Mouse (Mus musculus): Measurements from ENCODE around the gene Zfyve27.

Zfyve27 gene

DNA sequence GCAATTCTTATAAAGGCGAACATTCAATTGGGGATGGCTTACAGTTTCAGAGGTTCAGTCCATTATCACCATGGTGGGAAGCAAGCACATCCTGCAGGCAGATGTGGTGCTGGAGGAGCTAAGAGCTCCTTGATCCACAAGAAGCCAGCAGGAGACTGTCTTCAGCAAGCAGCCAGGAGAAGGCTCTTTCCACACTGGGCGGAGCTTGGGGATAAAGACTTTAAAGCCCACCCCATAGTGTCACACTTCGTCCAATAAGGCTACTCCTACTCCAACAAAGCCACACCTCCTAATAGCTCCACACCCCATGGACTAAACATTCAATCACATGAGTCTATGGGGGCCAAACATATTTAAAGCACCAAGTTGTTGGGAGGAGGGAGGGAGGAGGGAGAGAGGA is 21.8 kb upstream of the Zfyve27 start:
- DNase-seq (ENCODE audit: extremely low spot score, low read depth, low spot score): no peak

- no peak for DNase-seq (ENCODE audit: extremely low spot score, low read depth, low spot score)
These were observed 21.0 kb upstream of the Zfyve27 start for GRCm38 (mm10) chr19:42142757-42143156.

- no peak for DNase-seq (ENCODE audit: extremely low spot score, low read depth, low spot score)
These were observed 19.7 kb upstream of the Zfyve27 start for GRCm38 (mm10) chr19:42144067-42144466.

- peak; percentile 83 for DNase-seq (ENCODE audit: extremely low spot score, low read depth, low spot score)
These were observed 19.1 kb upstream of the Zfyve27 start for GRCm38 (mm10) chr19:42144541-42145167.

- DNase-seq (ENCODE audit: extremely low spot score, low read depth, low spot score): no peak
These were observed 18.5 kb upstream of the Zfyve27 start for GRCm38 (mm10) chr19:42145210-42145609.

DNA sequence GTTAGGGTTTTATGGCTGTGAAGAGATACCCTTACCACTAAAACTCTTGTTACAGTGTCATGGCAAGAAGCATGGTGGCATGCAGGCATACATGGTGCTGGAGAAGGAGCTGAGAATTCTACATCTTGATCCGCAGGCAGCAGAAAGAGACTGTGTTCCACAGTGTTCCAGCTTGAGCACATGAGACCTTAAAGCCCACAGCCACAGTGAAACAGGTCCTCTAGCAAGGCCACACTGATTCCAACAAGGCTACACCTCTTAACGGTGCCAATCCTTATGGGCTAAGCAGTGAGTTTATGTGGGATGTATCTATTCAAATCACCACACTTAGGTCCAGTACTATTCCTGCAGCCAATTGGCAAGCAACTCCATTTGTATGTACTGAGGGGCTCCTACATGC is 18.0 kb upstream of the Zfyve27 start:
- no peak for DNase-seq (ENCODE audit: extremely low spot score, low read depth, low spot score)

DNA sequence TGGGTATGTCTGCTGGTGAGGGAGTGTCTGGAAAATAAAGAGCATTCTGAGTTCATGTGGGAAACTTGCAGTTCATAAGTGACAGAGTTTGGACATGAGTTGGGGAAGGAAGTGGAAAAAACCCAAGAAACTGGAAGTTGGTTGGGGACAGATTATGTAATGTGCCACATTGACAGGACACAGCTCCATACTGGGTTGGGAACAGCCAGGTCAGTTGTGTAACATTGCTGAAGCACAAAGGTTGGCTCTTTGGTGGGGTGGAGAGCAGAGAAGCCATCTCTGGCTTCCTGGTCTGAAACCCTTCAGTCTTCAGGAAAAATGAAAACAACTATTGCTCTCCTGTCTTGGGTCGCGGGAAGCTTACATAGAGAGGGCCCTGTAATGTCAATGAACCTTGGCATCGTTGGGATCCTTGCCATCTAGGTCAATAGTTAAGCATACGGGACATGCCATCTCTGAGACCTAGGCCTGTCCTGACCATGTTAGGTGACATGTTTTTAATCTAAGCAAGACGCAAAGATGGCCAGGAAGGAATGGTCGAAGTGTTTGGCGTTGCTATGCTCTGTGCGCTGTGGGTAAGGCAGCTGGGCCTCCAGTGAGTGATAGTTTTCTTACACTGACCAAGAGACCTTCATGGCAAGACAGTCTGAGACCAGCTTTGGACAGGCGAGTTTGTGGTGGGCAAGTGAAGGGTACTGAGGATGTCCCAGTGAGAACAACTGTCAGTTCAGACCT is 17.3 kb upstream of the Zfyve27 start:
- DNase-seq (ENCODE audit: extremely low spot score, low read depth, low spot score): no peak

GRCm38 (mm10) chr19:42147170-42147768 is 16.5 kb upstream of the Zfyve27 start, which contains the start of gene Marveld1:
Gene Marveld1 (plus strand): TSS chr19:42147400.
- DNase-seq (ENCODE audit: extremely low spot score, low read depth, low spot score): no peak

DNA sequence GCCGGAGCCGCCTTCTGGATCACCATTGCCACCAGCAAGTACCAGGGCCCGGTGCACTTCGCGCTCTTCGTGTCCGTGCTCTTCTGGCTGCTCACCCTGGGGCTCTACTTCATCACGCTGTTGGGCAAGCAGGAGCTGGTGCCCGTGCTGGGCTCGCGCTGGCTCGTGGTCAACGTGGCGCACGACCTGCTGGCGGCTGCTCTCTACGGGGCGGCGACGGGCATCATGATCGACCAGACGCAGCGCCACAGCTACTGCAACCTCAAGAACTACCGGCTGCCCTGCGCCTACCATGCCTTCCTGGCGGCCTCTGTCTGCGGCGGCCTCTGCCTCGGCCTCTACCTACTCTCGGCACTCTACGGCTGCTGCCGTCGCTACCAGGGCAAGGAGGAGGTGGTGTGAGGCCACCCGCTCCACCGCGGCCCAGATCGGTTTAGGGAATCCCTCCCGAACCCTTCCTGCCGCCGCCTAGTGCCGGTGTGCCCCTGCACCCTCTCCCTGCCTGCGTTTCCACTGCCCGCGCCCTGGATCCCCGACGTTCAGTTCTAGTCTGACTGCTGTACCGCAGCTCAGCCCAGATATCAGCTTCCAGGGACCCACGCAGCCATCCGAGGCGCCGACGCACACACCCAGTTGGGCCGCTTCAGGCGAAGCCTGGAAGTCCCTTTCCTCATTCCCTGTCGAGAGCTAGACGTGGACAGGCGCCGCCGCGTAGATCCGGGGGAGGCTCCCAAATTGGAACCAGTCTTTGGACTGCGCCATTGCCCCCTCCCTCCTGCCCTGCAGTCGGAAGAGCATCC is 15.8 kb upstream of the Zfyve27 start:
- no peak for DNase-seq (ENCODE audit: extremely low spot score, low read depth, low spot score)

DNA sequence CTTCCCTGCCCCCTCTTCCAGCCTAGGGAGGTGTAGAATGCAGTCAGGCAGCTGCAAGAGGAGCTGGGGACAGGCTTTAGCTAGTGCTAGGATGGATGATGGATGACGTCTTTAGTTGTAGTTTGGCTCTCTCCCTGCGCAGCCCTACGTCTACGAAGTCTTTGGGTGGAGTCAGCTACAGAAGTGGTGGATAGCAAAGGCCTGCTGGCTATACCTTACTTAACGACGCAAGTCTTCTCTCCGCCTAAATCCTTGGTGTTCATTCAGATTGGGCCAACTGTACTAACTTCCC is 15.2 kb upstream of the Zfyve27 start:
- DNase-seq (ENCODE audit: extremely low spot score, low read depth, low spot score): no peak

DNA sequence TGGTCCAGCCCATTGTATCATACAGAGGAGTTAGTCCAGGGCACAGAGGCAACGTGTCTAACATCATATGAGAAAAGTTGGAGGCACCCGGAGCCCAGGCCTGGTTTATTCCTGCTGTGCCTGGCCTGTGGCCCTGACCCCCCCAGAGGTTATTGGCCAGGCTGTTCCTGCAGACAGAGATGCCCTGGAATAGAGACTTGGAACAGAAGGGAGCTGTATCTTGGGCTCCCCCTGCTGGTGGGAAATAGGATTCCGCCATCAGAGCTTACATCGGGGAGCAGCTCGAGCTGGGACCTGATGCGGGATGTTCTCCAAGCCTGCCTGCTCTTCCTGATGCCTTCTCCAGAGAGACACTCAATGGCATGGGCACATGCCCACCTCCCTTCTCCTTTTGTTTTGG is 11.8 kb upstream of the Zfyve27 start:
- peak; percentile 75 for DNase-seq (ENCODE audit: extremely low spot score, low read depth, low spot score)

DNA sequence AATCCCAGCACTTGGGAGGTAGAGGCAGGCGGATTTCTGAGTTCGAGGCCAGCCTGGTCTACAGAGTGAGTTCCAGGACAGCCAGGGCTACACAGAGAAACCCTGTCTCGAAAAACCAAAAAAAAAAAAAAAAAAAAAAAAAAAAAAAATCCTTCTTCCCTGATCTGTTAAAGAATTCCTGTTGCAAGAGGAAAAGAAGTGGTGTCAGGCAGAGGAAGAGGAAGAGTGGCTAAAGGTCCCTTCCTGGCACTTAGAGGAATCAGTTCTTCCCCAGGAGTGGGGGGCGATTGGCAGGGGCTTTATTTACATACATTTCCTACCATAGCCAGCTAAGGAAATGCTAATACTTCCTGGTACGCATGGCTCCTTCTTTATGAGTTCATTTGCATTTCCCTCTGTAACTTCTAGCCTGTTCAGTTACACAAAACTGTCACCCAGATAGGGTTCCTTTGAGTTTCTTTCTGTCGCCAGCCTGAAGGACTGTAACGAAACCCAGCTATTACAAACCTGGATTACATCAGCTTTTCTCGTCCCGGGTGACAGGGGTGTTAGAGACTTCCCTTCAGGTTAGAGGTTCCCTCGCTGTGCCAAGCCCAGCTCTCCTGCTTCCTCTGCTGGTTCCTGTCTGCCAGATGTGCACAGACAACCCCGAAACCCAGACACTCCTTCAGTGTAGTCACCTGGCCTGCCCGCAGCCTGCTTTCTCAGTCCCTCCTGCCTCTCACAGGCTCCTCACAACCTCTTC is 6.1 kb upstream of the Zfyve27 start:
- DNase-seq (ENCODE audit: extremely low spot score, low read depth, low spot score): no peak

DNA sequence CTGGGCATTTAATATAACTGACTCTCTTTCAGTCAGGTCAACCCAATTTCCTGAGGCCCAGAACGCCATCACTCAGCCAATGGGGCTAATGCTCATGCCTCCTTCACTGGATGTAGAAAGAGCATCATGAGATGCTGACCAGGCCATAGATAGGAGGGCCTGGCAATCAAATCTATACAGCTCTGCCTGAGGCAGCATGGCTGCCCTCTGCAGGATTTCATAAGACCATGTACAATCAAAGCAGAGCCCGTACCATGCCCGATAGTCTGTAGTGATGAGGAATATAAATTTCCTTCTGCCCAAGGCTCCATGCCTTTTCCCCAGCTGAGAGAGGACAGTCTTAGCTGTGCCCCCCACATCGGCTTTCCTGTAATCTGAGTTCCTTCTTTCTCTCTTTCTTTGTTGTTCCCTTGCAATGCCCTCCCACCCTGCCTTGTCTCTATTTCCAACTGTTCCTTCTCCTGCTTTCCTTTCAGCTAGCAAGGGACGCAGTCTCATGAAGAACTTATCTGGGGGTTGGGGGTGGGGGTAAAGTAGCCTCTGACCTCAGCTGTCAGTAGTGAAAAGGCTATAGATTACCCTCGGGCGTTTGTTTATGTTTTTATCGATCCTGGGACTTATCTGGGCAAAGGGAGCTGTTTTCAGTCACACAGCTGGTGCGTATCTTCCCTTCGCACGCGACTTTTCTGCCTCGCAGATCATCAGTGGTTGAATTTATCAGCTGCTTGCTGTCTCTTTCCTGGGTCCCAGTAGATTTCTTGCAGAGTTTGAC is 5.3 kb upstream of the Zfyve27 start:
- no peak for DNase-seq (ENCODE audit: extremely low spot score, low read depth, low spot score)

DNA sequence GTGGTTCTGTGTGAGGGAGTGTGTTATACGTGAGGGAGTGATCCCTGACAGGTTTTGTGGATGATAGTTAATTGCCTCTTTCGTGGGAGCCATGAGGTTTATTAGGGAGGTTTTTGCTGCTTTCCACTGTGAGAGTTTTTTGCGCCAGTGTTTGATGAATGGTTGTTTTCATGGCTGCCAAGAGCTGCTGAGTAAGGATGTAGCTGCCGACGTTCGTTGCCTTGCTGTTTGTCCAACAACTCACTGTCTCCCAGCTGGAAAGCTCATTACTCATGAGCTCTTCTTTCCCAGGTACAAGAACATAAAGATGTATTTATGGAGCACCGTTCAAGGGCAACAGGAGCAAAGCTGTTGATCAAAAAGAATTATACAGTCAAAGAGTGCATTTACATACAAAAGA is 437 bp downstream of the Zfyve27 start:
- no peak for DNase-seq (ENCODE audit: extremely low spot score, low read depth, low spot score)

DNA sequence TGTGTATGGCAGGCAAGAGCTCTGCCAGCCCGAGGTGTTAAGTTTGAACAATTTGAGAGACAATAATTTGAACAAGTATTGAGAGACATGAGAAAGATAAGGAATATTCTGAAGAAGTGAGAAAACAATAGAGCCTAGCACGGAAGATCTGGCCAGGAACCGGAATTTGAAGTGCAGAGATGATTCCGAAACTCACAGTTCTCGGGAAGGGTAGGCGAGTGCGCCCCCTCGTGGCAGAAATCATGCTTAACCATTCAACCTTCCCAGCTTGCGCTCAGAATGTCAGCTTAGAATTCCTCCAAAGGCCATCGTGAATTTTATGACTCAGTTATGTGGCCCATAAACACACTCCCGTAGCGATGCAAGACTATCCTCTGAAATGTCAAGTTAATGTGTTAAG is 2.4 kb downstream of the Zfyve27 start:
- DNase-seq (ENCODE audit: extremely low spot score, low read depth, low spot score): peak; percentile 87

DNA sequence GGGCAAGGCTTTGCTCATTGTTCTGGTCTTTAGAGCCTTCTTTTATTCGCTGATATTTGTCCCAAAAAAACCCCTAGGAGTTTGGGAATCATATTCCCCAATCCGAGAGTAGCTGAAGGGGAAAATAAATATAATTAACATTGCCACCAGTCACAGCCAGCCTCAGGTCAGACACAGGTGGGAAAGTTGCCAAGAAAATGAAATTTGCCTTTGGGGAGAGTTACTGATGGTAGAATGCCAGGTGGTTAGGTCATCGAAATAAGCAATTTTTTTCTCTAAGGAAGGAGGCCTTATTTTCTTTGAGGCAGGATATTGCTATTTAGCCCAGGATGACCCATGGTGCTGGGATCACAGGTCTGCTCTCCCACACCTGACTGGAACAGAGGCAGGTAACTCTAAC is 3.0 kb downstream of the Zfyve27 start:
- DNase-seq (ENCODE audit: extremely low spot score, low read depth, low spot score): no peak

- no peak for DNase-seq (ENCODE audit: extremely low spot score, low read depth, low spot score)
These were observed 3.7 kb downstream of the Zfyve27 start for GRCm38 (mm10) chr19:42167489-42167888.

GRCm38 (mm10) chr19:42169322-42169975 is 5.7 kb downstream of the Zfyve27 start:
- no peak for DNase-seq (ENCODE audit: extremely low spot score, low read depth, low spot score)

DNA sequence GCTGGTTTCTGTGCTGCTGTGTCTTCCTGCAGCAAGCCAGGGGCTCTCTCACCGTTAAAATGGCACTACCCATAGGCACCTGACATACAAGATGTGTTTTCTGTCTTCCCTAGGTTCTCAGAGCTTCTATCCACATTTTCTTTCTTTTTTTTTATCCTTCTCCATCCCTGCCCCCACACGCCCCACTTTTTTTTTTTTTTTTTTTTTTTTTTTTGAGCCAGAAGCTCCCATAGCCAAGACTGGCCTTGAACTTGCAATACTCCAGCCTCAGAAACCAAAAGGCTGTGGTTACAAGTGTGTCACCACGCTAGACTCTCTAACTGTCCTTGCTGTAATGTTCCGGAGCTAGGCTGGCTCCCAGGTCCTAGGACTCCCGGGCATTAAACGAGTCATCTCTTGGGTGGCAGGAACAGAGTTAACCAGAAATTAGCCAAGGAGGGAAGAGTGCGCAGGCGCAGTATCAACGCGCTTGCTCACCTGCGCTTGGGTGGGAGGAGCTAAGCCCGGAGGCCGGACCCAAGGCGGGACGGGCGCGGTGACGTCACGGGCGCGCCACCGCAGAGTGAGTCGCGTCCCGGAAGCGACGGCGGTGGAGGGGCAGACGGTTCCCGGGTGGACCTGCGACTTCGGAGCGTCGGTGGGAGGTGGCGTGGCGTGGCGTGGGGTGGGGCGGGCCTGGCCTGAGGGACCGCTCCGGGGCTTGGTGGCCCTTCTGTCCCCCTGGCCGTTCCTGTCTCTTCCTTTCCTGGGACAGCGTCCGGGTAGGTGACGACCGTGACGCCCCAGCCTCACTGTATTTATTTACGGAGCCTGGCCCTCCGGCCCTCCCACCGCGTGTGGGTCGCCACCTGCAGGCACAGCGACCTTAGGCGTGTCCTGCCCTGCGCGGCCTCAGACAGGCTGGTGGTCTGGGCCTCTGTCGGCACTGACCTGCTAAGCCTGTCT is 6.5 kb downstream of the Zfyve27 start:
- peak; percentile 78 for DNase-seq (ENCODE audit: extremely low spot score, low read depth, low spot score)

Data from hindlimb bud, embryonic 11.5 days (tissue).